Comparison of ENCODE assay signal across 8 mouse cellular contexts in genomic region chr6:39542631-39543597, GRCm38 (mm10). TPM values are rescaled to one million over a fixed set of nuclear protein-coding genes. Genes with fewer than 3 reads are reported as not detected.
DNase-seq lines count a peak whose midpoint lies in the region; ATAC-seq and TF ChIP-seq lines count a peak whose summit lies in the region.

No protein-coding gene starts in this region.

- peak; percentile 80 for DNase-seq in R1 (ENCODE audit: low read depth, low spot score)
- DNase-seq in embryo, embryonic 11.5 days (ENCODE audit: low read depth, low spot score): peak; percentile 72
- peak; percentile 89 to 90 for DNase-seq in heart, adult 18-20 months
- DNase-seq in neural tube, embryonic 11.5 days (ENCODE audit: low spot score): peak; percentile 82
- DNase-seq in urinary bladder, postnatal 36 days (ENCODE audit: low spot score in 2 of 2): peak; percentile 30 to 61
- DNase-seq in cerebellum, adult 11 months: no peak

- peak overlapping the region; percentile 16; the same call in 1 of the 2 replicates for H3K27ac ChIP-seq in intestine, postnatal 0 days (ENCODE audit: low read depth, low read length)
- H3K27ac ChIP-seq in liver, embryonic 12.5 days: peak overlapping the region; percentile 69
- H3K27ac ChIP-seq in neural tube, embryonic 11.5 days (ENCODE audit: low read depth, low read length): peak overlapping the region; percentile 78

- no peak for TF ChIP-seq CTCF in intestine, postnatal 0 days (IDR thresholded peaks at IDR 0.05; ENCODE audit: low read depth)

- WGBS in intestine, postnatal 0 days: 25% methylated on average over 15 of the region's 15 CpGs
- WGBS in liver, embryonic 12.5 days (ENCODE audit: insufficient replicate concordance): 44% methylated on average over 15 of the region's 15 CpGs
- WGBS in neural tube, embryonic 11.5 days: 25% methylated on average over 15 of the region's 15 CpGs

- H3K9ac ChIP-seq in intestine, postnatal 0 days (ENCODE audit: low read depth, low read length): no peak overlapping the region
- no peak overlapping the region; the same call in 1 of the 2 replicates for H3K9ac ChIP-seq in liver, embryonic 12.5 days
- H3K9ac ChIP-seq in neural tube, embryonic 11.5 days (ENCODE audit: low read length): peak overlapping the region; percentile 19

- no peak overlapping the region for H3K4me3 ChIP-seq in intestine, postnatal 0 days (ENCODE audit: low read depth, low read length)
- no peak overlapping the region for H3K4me3 ChIP-seq in liver, embryonic 12.5 days
- H3K4me3 ChIP-seq in neural tube, embryonic 11.5 days (ENCODE audit: low read depth, low read length): no peak overlapping the region

- H3K4me1 ChIP-seq in intestine, postnatal 0 days (replicated peaks; ENCODE audit: control insufficient read depth, insufficient read depth, low read length): no peaks in the 10 kb centered on the region; the same call in 1 of the 2 replicates
- H3K4me1 ChIP-seq in liver, embryonic 12.5 days: peaks cover 43% of the 10 kb centered on the region
- peaks cover 51% of the 10 kb centered on the region for H3K4me1 ChIP-seq in neural tube, embryonic 11.5 days (ENCODE audit: control insufficient read depth, insufficient read depth, low read length)

- ATAC-seq in intestine, postnatal 0 days: peak; percentile 70
- ATAC-seq in liver, embryonic 12.5 days: peak; percentile 66
- ATAC-seq in neural tube, embryonic 11.5 days (ENCODE audit: insufficient read depth, low FRiP score, low TSS enrichment): peak; percentile 77

- H3K9me3 ChIP-seq in intestine, postnatal 0 days (ENCODE audit: control insufficient read depth): no peaks in the 10 kb centered on the region
- no peaks in the 10 kb centered on the region for H3K9me3 ChIP-seq in liver, embryonic 12.5 days (replicated peaks)
- H3K9me3 ChIP-seq in neural tube, embryonic 11.5 days (ENCODE audit: control insufficient read depth, low read length): no peaks in the 10 kb centered on the region

- no peaks in the 10 kb centered on the region for H3K36me3 ChIP-seq in intestine, postnatal 0 days (ENCODE audit: control insufficient read depth, insufficient read depth)
- no peaks in the 10 kb centered on the region for H3K36me3 ChIP-seq in liver, embryonic 12.5 days
- H3K36me3 ChIP-seq in neural tube, embryonic 11.5 days (ENCODE audit: control insufficient read depth, insufficient read depth, low read length): no peaks in the 10 kb centered on the region

- no peaks in the 10 kb centered on the region for H3K27me3 ChIP-seq in intestine, postnatal 0 days (replicated peaks; ENCODE audit: control insufficient read depth, insufficient read depth, low read length)
- no peaks in the 10 kb centered on the region for H3K27me3 ChIP-seq in liver, embryonic 12.5 days (replicated peaks)
- H3K27me3 ChIP-seq in neural tube, embryonic 11.5 days (ENCODE audit: control insufficient read depth, insufficient read depth, low read length): no peaks in the 10 kb centered on the region

- peak overlapping the region; percentile 32 for H3K4me2 ChIP-seq in intestine, postnatal 0 days (replicated peaks; ENCODE audit: low read depth)
- H3K4me2 ChIP-seq in liver, embryonic 12.5 days: no peak overlapping the region
- H3K4me2 ChIP-seq in neural tube, embryonic 11.5 days (ENCODE audit: low read depth): no peak overlapping the region

RNA-seq across cellular contexts. Expression of gene Dennd2a, which starts 14.8 kb away (rescaled TPM):
- total RNA-seq in heart, adult 18-20 months (2021): 1 to 10 TPM; 5.8 to 6.2 TPM
- 3.8 and 3.9 TPM in 2 replicates for polyA plus RNA-seq in intestine, postnatal 0 days (2015; fragmentation: Nextera tagmentation; extraction: Ambion mirVana)
- polyA plus RNA-seq in liver, embryonic 12.5 days (2016; fragmentation: Nextera tagmentation; extraction: Ambion mirVana): 4.6 and 5.0 TPM in 2 replicates
- 43.6 and 43.7 TPM in 2 replicates for polyA plus RNA-seq in neural tube, embryonic 11.5 days (2014; fragmentation: Nextera tagmentation; extraction: Ambion mirVana)

RNA-seq across cellular contexts. Expression of gene Adck2, which starts 30.8 kb away (rescaled TPM):
- 10 to 100 TPM; 13.1 to 13.6 TPM for total RNA-seq in heart, adult 18-20 months (2021)
- 18.0 and 19.4 TPM in 2 replicates for polyA plus RNA-seq in intestine, postnatal 0 days (2015; fragmentation: Nextera tagmentation; extraction: Ambion mirVana)
- 11.9 and 13.1 TPM in 2 replicates for polyA plus RNA-seq in liver, embryonic 12.5 days (2016; fragmentation: Nextera tagmentation; extraction: Ambion mirVana)
- polyA plus RNA-seq in neural tube, embryonic 11.5 days (2014; fragmentation: Nextera tagmentation; extraction: Ambion mirVana): 28.9 and 32.3 TPM in 2 replicates

RNA-seq across cellular contexts. Expression of gene Gm42420, which starts 42.6 kb away (rescaled TPM):
- 1 to 10 TPM in 1 of 2 experiments, not detected in 1; 1.7 TPM for total RNA-seq in heart, adult 18-20 months (2021)
- polyA plus RNA-seq in intestine, postnatal 0 days (2015; fragmentation: Nextera tagmentation; extraction: Ambion mirVana): 0.60 and 2.0 TPM in 2 replicates
- polyA plus RNA-seq in liver, embryonic 12.5 days (2016; fragmentation: Nextera tagmentation; extraction: Ambion mirVana): 0.89 and 1.5 TPM in 2 replicates
- polyA plus RNA-seq in neural tube, embryonic 11.5 days (2014; fragmentation: Nextera tagmentation; extraction: Ambion mirVana): 0.93 and 2.1 TPM in 2 replicates

RNA-seq across cellular contexts. Expression of gene Ndufb2, which starts 49.5 kb away (rescaled TPM):
- 100 to 1,000 TPM; 707 to 787 TPM for total RNA-seq in heart, adult 18-20 months (2021)
- polyA plus RNA-seq in intestine, postnatal 0 days (2015; fragmentation: Nextera tagmentation; extraction: Ambion mirVana): 483 and 498 TPM in 2 replicates
- polyA plus RNA-seq in liver, embryonic 12.5 days (2016; fragmentation: Nextera tagmentation; extraction: Ambion mirVana): 252 and 269 TPM in 2 replicates
- 272 and 273 TPM in 2 replicates for polyA plus RNA-seq in neural tube, embryonic 11.5 days (2014; fragmentation: Nextera tagmentation; extraction: Ambion mirVana)

Comparison
In these comparisons a context has a peak if more than half of its experiments do, and no peak if none do; other contexts are left out.
1. H3K27ac ChIP-seq: peak in every context shown above with its lines; median percentile 78 in neural tube, embryonic 11.5 days; 69 in liver, embryonic 12.5 days; 16 in intestine, postnatal 0 days.